Mouse (Mus musculus): Measurements from ENCODE around the gene Tbx3.

Gene Tbx3

GRCm38 (mm10) chr5:119704900-119705299 is 34.4 kb downstream of the Tbx3 start:
- DNase-seq (ENCODE audit: low spot score in 2 of 2): no peak

DNA sequence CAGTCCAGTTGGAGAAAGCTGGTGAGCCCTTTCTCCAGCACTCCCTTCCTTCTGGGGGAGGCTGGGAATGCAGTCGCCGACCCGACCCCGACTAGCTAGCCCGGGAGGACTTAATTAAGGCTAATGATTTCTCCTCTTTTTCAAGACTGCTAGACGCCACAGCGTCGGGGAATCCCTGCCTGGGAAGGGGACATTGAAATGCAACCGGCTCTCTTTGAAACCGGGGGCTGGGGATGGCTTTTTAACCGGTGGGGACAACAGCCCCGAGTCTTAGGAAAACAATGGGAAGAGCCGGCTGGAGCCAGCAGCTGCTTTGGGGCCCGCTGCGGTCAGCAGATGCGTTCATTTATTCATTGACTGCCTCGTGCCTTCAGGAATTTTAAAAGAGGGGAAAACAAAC is 36.0 kb downstream of the Tbx3 start:
- DNase-seq (ENCODE audit: low spot score in 2 of 2): no peak

GRCm38 (mm10) chr5:119708850-119709585 is 38.5 kb downstream of the Tbx3 start:
- no peak for DNase-seq (ENCODE audit: low spot score in 2 of 2)

DNA sequence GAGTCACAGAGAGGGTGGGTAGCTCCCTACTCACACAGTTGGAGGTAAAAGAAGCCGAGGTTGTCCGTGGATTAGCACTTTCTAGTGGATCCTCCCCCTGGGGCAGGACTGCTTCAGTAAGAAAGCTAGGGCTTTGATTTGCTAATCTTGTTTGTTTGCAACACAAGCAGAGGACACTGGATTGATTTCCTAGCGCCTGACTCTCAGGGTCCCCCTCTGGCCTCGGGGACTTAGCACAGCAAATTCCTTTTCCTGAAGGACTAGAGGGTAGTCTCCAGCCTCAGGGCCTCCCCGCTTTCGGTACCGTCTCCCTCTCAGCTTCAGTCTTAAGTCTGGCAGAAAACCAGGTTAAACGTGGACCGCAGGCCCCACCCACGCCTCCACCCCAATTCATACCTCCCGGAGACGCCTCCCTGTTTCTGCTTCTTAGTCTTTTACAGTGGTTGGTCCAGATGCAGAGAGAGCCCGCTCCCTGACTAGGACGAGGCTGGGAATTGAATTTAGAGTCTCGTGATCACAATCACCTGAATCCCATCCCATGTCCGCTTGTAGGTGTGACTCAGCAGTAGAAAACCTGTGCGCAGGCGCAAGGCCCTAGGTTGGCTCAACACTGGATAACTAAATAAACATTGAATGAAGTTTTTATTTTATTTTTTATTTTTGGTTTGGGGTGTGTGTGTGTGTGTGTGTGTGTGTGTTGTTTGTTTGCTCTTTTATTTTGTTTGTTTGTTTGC is 39.5 kb downstream of the Tbx3 start:
- no peak for DNase-seq (ENCODE audit: low spot score in 2 of 2)

DNA sequence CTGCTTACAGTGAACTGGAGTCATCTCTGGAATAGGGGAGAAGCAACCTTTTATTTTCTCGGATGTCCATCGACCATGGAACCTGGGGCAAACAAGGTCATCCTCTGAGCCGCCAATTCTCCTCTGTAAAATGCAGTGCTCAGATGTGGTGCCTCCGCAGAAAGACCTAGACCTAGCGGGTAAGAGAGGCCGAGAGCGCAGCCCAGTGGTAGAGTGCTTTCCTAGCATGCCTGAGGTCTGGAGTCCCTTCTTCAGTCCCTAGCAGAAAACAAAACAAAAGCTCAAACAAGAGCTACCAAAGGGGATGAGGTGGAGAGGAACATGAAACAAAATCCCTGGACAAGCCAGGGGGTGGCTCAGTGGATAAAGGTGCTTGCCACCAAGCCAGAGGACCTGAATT is 40.3 kb downstream of the Tbx3 start:
- DNase-seq (ENCODE audit: low spot score in 2 of 2): no peak

DNA sequence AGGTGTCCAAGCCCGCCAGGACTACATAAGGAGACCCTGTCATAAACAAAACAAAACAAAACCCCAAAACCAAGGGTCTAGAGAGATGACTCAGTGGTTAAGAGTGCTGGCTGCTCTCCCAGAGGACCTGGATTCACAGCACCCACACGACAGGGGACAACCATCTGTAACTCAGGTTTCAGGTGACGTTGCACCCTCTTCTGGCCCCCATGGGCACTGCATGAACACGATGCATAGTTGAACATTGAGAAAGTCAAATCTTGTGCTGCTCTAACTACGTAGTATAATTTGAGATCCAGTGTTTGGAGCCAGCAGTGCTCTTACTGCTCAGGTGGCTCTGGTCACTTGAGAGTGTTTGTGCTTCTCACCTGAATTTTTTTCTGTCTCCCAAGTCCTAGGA is 41.2 kb downstream of the Tbx3 start:
- no peak for DNase-seq (ENCODE audit: low spot score in 2 of 2)

DNA sequence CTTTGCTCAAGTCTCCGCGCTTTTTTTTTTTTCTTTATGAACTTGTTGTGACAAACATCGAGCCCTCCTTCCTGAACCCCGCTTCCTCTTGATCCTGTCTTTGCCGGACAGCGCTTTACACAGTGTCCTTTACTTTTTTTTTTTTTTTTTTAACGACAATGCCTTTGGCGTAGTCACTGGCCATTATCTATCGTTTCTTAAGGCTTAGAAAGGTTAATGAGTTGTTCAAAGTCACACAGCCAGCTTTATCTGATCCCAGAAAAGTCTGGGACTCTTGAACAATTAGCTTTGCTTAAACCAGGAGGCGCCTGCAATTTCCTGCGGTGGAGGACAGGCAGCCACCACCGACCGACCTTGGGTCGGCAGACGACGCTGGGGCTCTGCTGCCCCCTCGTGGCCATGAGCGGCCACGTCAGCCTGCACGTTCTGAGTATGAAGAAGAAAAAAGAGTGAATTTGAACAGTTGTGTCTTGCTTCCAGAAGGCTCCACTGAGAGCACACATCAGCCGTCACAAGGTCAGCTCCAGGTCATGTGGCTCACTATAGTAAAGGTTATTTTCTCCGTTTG is 42.3 kb downstream of the Tbx3 start:
- DNase-seq (ENCODE audit: low spot score in 2 of 2): peak; percentile 9 to 11

DNA sequence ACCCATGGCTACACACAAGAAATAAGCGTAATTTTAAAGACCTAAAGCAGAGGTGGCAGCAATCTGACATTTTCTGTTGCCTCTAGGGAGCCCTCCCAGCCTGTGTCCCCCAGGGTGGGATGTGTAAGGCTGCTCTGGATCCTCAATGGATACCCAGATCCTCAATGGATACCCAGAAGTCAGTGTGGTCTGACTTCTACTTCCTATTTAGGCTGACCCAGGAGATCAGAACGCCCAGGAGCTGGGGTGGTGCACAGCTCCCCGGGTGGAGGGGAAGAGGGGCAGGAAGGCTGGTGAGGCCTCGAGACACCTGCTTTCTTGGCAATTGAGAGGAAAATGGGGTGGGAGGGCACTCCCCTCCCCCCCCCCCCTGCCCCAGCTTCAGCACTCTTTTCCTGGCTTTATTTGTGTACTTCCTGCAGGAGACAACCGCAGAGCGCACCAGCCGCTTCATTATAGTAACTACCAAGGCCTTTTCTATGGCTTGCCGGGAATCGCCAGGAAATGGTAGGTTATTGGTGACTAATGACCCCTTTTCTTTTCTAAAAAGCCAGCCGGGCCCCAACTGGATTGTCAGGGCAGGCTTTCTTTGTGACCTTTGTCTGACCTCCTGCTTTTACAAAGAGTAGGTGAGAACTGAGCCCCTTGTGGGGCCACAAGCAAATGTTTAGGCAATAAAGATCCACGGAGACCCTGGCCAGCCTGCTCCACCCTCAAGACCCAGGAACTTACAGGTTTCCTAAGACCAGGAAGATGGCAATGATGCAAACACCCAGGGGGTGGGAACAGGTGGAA is 50.2 kb downstream of the Tbx3 start:
- DNase-seq (ENCODE audit: low spot score in 2 of 2): no peak

- no peak for DNase-seq (ENCODE audit: low spot score in 2 of 2)
Measured at GRCm38 (mm10) chr5:119732978-119733377, 62.5 kb downstream of the Tbx3 start.
